Mouse (Mus musculus): Measurements from ENCODE around the gene Mfap3l. TPM values are rescaled to one million over a fixed set of nuclear protein-coding genes. Genes with fewer than 3 reads are reported as not detected.

Gene Mfap3l
- polyA plus RNA-seq, 1 experiment from 2014 or later: 1.4 TPM

Other genes starting within 250 kb of the Mfap3l start
- gene Gm10283, start 129.6 kb upstream of the Mfap3l start, polyA plus RNA-seq (2016; fragmentation: Nextera tagmentation; extraction: Ambion mirVana): not detected in 2 replicates
- gene Aadat, start 126.9 kb upstream of the Mfap3l start, polyA plus RNA-seq (2016; fragmentation: Nextera tagmentation; extraction: Ambion mirVana): 0.78 and 1.3 TPM in 2 replicates